Mouse (Mus musculus): ENCODE measurements around the gene Nprl2. TPM values are rescaled to one million over a fixed set of nuclear protein-coding genes. Genes with fewer than 3 reads are reported as not detected.

Gene Nprl2
- total and polyA plus RNA-seq, 3 experiments, result 12.6 to 31.4 (median 16.3) TPM

DNA sequence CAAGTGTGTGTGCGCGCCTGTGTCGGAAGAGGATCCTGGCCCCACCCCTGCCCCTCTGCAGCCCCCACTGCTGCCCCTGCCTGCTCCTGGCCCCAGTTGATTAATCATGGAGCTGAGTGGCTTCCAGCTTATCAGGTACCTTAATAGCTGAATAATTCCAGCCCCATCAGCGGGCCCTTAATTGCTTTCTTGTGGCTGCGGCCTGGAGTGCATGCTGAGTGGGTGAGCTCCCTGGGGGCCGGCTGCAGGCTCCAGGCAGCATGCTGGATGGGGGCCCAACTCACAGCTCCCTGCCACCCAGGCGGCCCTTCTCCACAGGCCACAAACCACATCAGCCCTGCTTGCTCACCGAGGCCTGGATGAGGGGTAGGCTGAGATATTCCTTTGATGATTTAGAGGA, 30.6 kb upstream of the Nprl2 start:
- Histone ChIP-seq H3K9ac (ENCODE audit: insufficient read depth, low read depth) (no peak overlapping the region), H3K36me3 (replicated peaks in 1 of 2; ENCODE audit: control insufficient read depth in 1 of 2, insufficient read depth in 1 of 2, low read length in 1 of 2) (no peaks in the 10 kb centered on the region), H3K4me3 (replicated peaks in 1 of 3; ENCODE audit: low read depth in 2 of 3, low read length in 2 of 3, poor library complexity in 1 of 3) (no peak overlapping the region), H3K79me2 (replicated peaks; ENCODE audit: control insufficient read depth, extremely low read depth, insufficient read depth, poor library complexity, severe bottlenecking) (no peaks in the 10 kb centered on the region), H3K27ac (ENCODE audit: insufficient read depth, low read depth) (no peak overlapping the region), H3K9me3 (replicated peaks; ENCODE audit: low read length) (no peaks in the 10 kb centered on the region), H3K27me3 (replicated peaks) (peaks cover 90% of the 10 kb centered on the region), H3K4me2 (ENCODE audit: insufficient read depth, low read depth, poor library complexity, severe bottlenecking) (no peak overlapping the region), H3K4me1 (ENCODE audit: control insufficient read depth in 1 of 2, insufficient read depth in 2 of 2) (no peaks in the 10 kb centered on the region)
- in situ Hi-C loops (cut with MboI; ENCODE audit: low pct_ligation_motif_present, low pct_unique_long_range_greater_than_20kb, low sequenced_read_pairs) (loop anchor here (5.0 kb wide), 1 partner anchor 144 kb away; no protein-coding TSS in a partner anchor), dilution Hi-C loops (cut with MboI; ENCODE audit: extremely low pct_ligation_motif_present, extremely low pct_unique_long_range_greater_than_20kb, low sequenced_read_pairs) (no loop called here)
- no peak for DNase-seq (ENCODE audit: extremely low read depth)
- TF ChIP-seq JUND (conservative IDR thresholded peaks at IDR 0.05; ENCODE audit: low read depth, low read length) (no peak), MEF2A (IDR thresholded peaks at IDR 0.05; ENCODE audit: borderline replicate concordance, low read depth, low read length) (no peak), POLR2AphosphoS2 (IDR thresholded peaks at IDR 0.05; ENCODE audit: low read depth, low read length) (no peak), RAD21 (IDR thresholded peaks at IDR 0.05; ENCODE audit: low read depth, low read length) (no peak), NELFE (IDR thresholded peaks at IDR 0.05; ENCODE audit: low read depth, low read length) (no peak), MAFK (IDR thresholded peaks at IDR 0.05; ENCODE audit: insufficient replicate concordance, low read length) (no peak)

DNA sequence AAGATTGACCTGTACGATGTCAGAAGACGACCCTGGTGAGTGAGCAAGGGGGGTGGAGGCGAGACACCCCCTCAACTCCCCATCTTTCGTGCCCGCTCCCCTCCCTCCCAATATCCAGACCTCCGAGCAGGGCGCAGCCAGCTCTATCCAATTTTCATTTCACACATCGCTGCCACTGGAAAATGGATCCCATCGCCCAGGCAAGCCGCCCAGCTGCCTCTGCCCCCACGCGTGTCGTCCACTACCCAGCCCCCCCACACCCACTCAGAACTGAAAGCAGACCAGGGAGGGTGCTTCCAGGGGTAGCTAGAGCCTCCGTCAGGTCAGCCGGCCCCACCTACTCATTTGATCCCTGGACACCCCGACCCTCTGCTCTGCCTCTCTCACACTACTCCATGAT, 29.7 kb upstream of the Nprl2 start:
- no peak overlapping the region for H3K4me3 ChIP-seq (replicated peaks in 1 of 3; ENCODE audit: low read depth in 2 of 3, low read length in 2 of 3, poor library complexity in 1 of 3)
- no peak for DNase-seq (ENCODE audit: extremely low read depth)
- H3K79me2 ChIP-seq (replicated peaks; ENCODE audit: control insufficient read depth, extremely low read depth, insufficient read depth, poor library complexity, severe bottlenecking), result no peaks in the 10 kb centered on the region
- no peaks in the 10 kb centered on the region for H3K36me3 ChIP-seq (replicated peaks in 1 of 2; ENCODE audit: control insufficient read depth in 1 of 2, insufficient read depth in 1 of 2, low read length in 1 of 2)
- H3K27me3 ChIP-seq (replicated peaks), result peaks cover 87% of the 10 kb centered on the region
- H3K9ac ChIP-seq (ENCODE audit: insufficient read depth, low read depth), result no peak overlapping the region
- TF ChIP-seq UBTF (IDR thresholded peaks at IDR 0.05; ENCODE audit: low read depth, low read length) (no peak), MEF2A (IDR thresholded peaks at IDR 0.05; ENCODE audit: borderline replicate concordance, low read depth, low read length) (no peak), CHD1 (IDR thresholded peaks at IDR 0.05; ENCODE audit: low read depth, low read length) (no peak), HCFC1 (IDR thresholded peaks at IDR 0.05; ENCODE audit: low read depth, low read length) (no peak), TBP (conservative IDR thresholded peaks at IDR 0.05; ENCODE audit: low read depth, low read length) (no peak), JUN (IDR thresholded peaks at IDR 0.05; ENCODE audit: insufficient read depth, low read depth, low read length) (no peak), IRF4 (IDR thresholded peaks at IDR 0.05; ENCODE audit: low read depth, low read length) (no peak), ZMIZ1 (IDR thresholded peaks at IDR 0.05; ENCODE audit: low read depth, low read length) (no peak), BHLHE40 (IDR thresholded peaks at IDR 0.05; ENCODE audit: low read depth, low read length) (no peak), NRF1 (IDR thresholded peaks at IDR 0.05; ENCODE audit: low read depth, low read length) (no peak), ETS1 (conservative IDR thresholded peaks at IDR 0.05; ENCODE audit: low read depth, low read length) (no peak), POLR2AphosphoS2 (IDR thresholded peaks at IDR 0.05; ENCODE audit: low read depth, low read length) (no peak), NELFE (IDR thresholded peaks at IDR 0.05; ENCODE audit: low read depth, low read length) (no peak), GABPA (IDR thresholded peaks at IDR 0.05; ENCODE audit: insufficient replicate concordance, low read depth, low read length) (no peak), MAX (IDR thresholded peaks at IDR 0.05; ENCODE audit: low read length) (no peak), SIN3A (IDR thresholded peaks at IDR 0.05; ENCODE audit: low read length) (no peak)
- H3K4me2 ChIP-seq (ENCODE audit: insufficient read depth, low read depth, poor library complexity, severe bottlenecking), result no peak overlapping the region
- dilution Hi-C loops (cut with MboI; ENCODE audit: extremely low pct_ligation_motif_present, extremely low pct_unique_long_range_greater_than_20kb, low sequenced_read_pairs), result no loop called here
- in situ Hi-C loops (cut with MboI; ENCODE audit: low pct_ligation_motif_present, low pct_unique_long_range_greater_than_20kb, low sequenced_read_pairs), result loop anchor here (5.0 kb wide), 1 partner anchor 145 kb away; no protein-coding TSS in a partner anchor
- no peaks in the 10 kb centered on the region for H3K4me1 ChIP-seq (ENCODE audit: control insufficient read depth in 1 of 2, insufficient read depth in 2 of 2)
- no peaks in the 10 kb centered on the region for H3K9me3 ChIP-seq (replicated peaks; ENCODE audit: low read length)
- H3K27ac ChIP-seq (ENCODE audit: insufficient read depth, low read depth), result no peak overlapping the region
